Mouse (Mus musculus): Measurements from ENCODE around the gene Tmco5b. TPM values are rescaled to one million over a fixed set of nuclear protein-coding genes. Genes with fewer than 3 reads are reported as not detected.

The Tmco5b gene
- total and polyA plus RNA-seq, 2 experiments: not detected

- Histone ChIP-seq H3K36me3 (ENCODE audit: control insufficient read depth, insufficient read depth, low read length) (no peaks in the 10 kb centered on the region), H3K79me2 (ENCODE audit: control insufficient read depth, insufficient read depth, low read length) (no peaks in the 10 kb centered on the region), H3K27ac (replicated peaks; ENCODE audit: insufficient read depth, low read depth, low read length) (no peak overlapping the region), H3K4me3 (ENCODE audit: insufficient read depth, low read depth, low read length) (no peak overlapping the region), H3K27me3 (ENCODE audit: control insufficient read depth, insufficient read depth, low read length) (no peaks in the 10 kb centered on the region), H3K9ac (ENCODE audit: low read depth, low read length) (no peak overlapping the region), H3K4me1 (ENCODE audit: control insufficient read depth, insufficient read depth, low read length) (no peaks in the 10 kb centered on the region)
- no peak for DNase-seq (ENCODE audit: extremely low read depth, low read depth, low spot score)
- TF ChIP-seq POLR2A (IDR thresholded peaks at IDR 0.05; ENCODE audit: extremely low read depth, insufficient read depth, low read length): no peak
- no peak for TF ChIP-seq CTCF (IDR thresholded peaks at IDR 0.05; ENCODE audit: low read depth, low read length)
- whole genome bisulfite sequencing: 69% methylated on average over 3 of the region's 3 CpGs
These were observed 25.7 kb downstream of the Tmco5b start for GRCm38 (mm10) chr2:113311211-113311610.

- no peak overlapping the region for H3K9ac ChIP-seq (ENCODE audit: low read depth, low read length)
These were observed 37.5 kb downstream of the Tmco5b start for GRCm38 (mm10) chr2:113323016-113323415.

GRCm38 (mm10) chr2:113333799-113334541 is 48.4 kb downstream of the Tmco5b start:
- whole genome bisulfite sequencing: 57% methylated on average over 9 of the region's 9 CpGs
- no peaks in the 10 kb centered on the region for H3K79me2 ChIP-seq (ENCODE audit: control insufficient read depth, insufficient read depth, low read length)
- H3K9ac ChIP-seq (ENCODE audit: low read depth, low read length): no peak overlapping the region
- no peak overlapping the region for H3K4me3 ChIP-seq (ENCODE audit: insufficient read depth, low read depth, low read length)
- TF ChIP-seq POLR2A (IDR thresholded peaks at IDR 0.05; ENCODE audit: extremely low read depth, insufficient read depth, low read length): no peak
- TF ChIP-seq CTCF (IDR thresholded peaks at IDR 0.05; ENCODE audit: low read depth, low read length): no peak
- H3K27me3 ChIP-seq (ENCODE audit: control insufficient read depth, insufficient read depth, low read length): no peaks in the 10 kb centered on the region
- H3K27ac ChIP-seq (replicated peaks; ENCODE audit: insufficient read depth, low read depth, low read length): no peak overlapping the region
- H3K4me1 ChIP-seq (ENCODE audit: control insufficient read depth, insufficient read depth, low read length): no peaks in the 10 kb centered on the region
- no peak for DNase-seq (ENCODE audit: extremely low read depth, low read depth, low spot score)
- no peaks in the 10 kb centered on the region for H3K36me3 ChIP-seq (ENCODE audit: control insufficient read depth, insufficient read depth, low read length)

More at GRCm38 (mm10) chr2:113323016-113323415, 37.5 kb downstream of the Tmco5b start:
- H3K4me3 ChIP-seq (ENCODE audit: insufficient read depth, low read depth, low read length): no peak overlapping the region
- 0 out of 2 replicates have a peak, but pooled peaks cover 3% of the 10 kb centered on the region for H3K27me3 ChIP-seq (ENCODE audit: control insufficient read depth, insufficient read depth, low read length)
- 40% methylated on average over 7 of the region's 7 CpGs for WGBS
- H3K36me3 ChIP-seq (ENCODE audit: control insufficient read depth, insufficient read depth, low read length): no peaks in the 10 kb centered on the region
- H3K27ac ChIP-seq (replicated peaks; ENCODE audit: insufficient read depth, low read depth, low read length): no peak overlapping the region
- DNase-seq (ENCODE audit: extremely low read depth, low read depth, low spot score): no peak
- H3K79me2 ChIP-seq (ENCODE audit: control insufficient read depth, insufficient read depth, low read length): no peaks in the 10 kb centered on the region
- no peaks in the 10 kb centered on the region; the same call in 1 of the 2 replicates for H3K4me1 ChIP-seq (ENCODE audit: control insufficient read depth, insufficient read depth, low read length)
- TF ChIP-seq POLR2A (IDR thresholded peaks at IDR 0.05; ENCODE audit: extremely low read depth, insufficient read depth, low read length) (no peak), CTCF (IDR thresholded peaks at IDR 0.05; ENCODE audit: low read depth, low read length) (no peak)

- Histone ChIP-seq H3K27ac (replicated peaks; ENCODE audit: insufficient read depth, low read depth, low read length) (no peak overlapping the region), H3K36me3 (ENCODE audit: control insufficient read depth, insufficient read depth, low read length) (no peaks in the 10 kb centered on the region), H3K4me3 (ENCODE audit: insufficient read depth, low read depth, low read length) (no peak overlapping the region), H3K79me2 (ENCODE audit: control insufficient read depth, insufficient read depth, low read length) (no peaks in the 10 kb centered on the region), H3K9ac (ENCODE audit: low read depth, low read length) (no peak overlapping the region), H3K4me1 (ENCODE audit: control insufficient read depth, insufficient read depth, low read length) (no peaks in the 10 kb centered on the region), H3K27me3 (ENCODE audit: control insufficient read depth, insufficient read depth, low read length) (no peaks in the 10 kb centered on the region)
- 86% methylated on average over 3 of the region's 3 CpGs for WGBS
- no peak for TF ChIP-seq CTCF (IDR thresholded peaks at IDR 0.05; ENCODE audit: low read depth, low read length)
- TF ChIP-seq POLR2A (IDR thresholded peaks at IDR 0.05; ENCODE audit: extremely low read depth, insufficient read depth, low read length): no peak
- DNase-seq (ENCODE audit: extremely low read depth, low read depth, low spot score): no peak
These were observed 50.2 kb downstream of the Tmco5b start for GRCm38 (mm10) chr2:113335561-113336294.

GRCm38 (mm10) chr2:113344536-113344935 is 59.0 kb downstream of the Tmco5b start:
- H3K9ac ChIP-seq (ENCODE audit: low read depth, low read length): no peak overlapping the region
- DNase-seq (ENCODE audit: extremely low read depth, low read depth, low spot score): no peak
- H3K36me3 ChIP-seq (ENCODE audit: control insufficient read depth, insufficient read depth, low read length): no peaks in the 10 kb centered on the region
- 82% methylated on average over 2 of the region's 2 CpGs for WGBS
- no peak overlapping the region for H3K4me3 ChIP-seq (ENCODE audit: insufficient read depth, low read depth, low read length)
- no peaks in the 10 kb centered on the region for H3K27me3 ChIP-seq (ENCODE audit: control insufficient read depth, insufficient read depth, low read length)
- no peaks in the 10 kb centered on the region for H3K79me2 ChIP-seq (ENCODE audit: control insufficient read depth, insufficient read depth, low read length)
- H3K4me1 ChIP-seq (ENCODE audit: control insufficient read depth, insufficient read depth, low read length): no peaks in the 10 kb centered on the region
- TF ChIP-seq POLR2A (IDR thresholded peaks at IDR 0.05; ENCODE audit: extremely low read depth, insufficient read depth, low read length) (no peak), CTCF (IDR thresholded peaks at IDR 0.05; ENCODE audit: low read depth, low read length) (no peak)
- H3K27ac ChIP-seq (replicated peaks; ENCODE audit: insufficient read depth, low read depth, low read length): no peak overlapping the region

Other genes starting within 250 kb of the Tmco5b start
- gene Ryr3, start 68.6 kb upstream of the Tmco5b start, total RNA-seq (2014; rRNA removed): under 0.01 TPM in 2 replicates
- not detected in 2 replicates for gene Ryr3, start 68.6 kb upstream of the Tmco5b start, polyA plus RNA-seq (2012; rRNA removed)
- gene Fmn1, start 42.0 kb downstream of the Tmco5b start, total RNA-seq (2014; rRNA removed): 3.1 and 4.3 TPM in 2 replicates
- 0.61 and 0.92 TPM in 2 replicates for gene Fmn1, start 42.0 kb downstream of the Tmco5b start, polyA plus RNA-seq (2012; rRNA removed)